Mouse (Mus musculus) thymus, adult 2 months (tissue): Measurements from ENCODE around the gene Osbpl8. TPM values are rescaled to one million over a fixed set of nuclear protein-coding genes. Genes with fewer than 3 reads are reported as not detected.

Experiments
- DNase-seq: peaks from one replicate; pipeline ENCODE4 v3.0.0; 2021
- H3K27ac ChIP-seq: fragments of 200-500 bp; 2 replicates; pipeline ENCODE4 v1.5.1; 2012; ENCODE audit warnings: low read length, control low read depth; ENCODE audit not compliant: control insufficient read depth, insufficient read depth
- H3K27me3 ChIP-seq: fragments of 200-500 bp; 2 replicates; pipeline ENCODE4 v1.6.1; 2012; ENCODE audit warnings: mild to moderate bottlenecking, low read length, moderate library complexity, mixed read lengths; ENCODE audit not compliant: control insufficient read depth, insufficient read depth
- H3K36me3 ChIP-seq: fragments of 200-500 bp; 2 replicates; pipeline ENCODE4 v1.6.1; 2012; ENCODE audit warnings: mild to moderate bottlenecking, low read length, moderate library complexity; ENCODE audit not compliant: control insufficient read depth, insufficient read depth
- H3K4me1 ChIP-seq: fragments of 200-500 bp; replicated peaks from 2 replicates; pipeline ENCODE4 v1.6.1; 2012; ENCODE audit warnings: low read length; ENCODE audit not compliant: control insufficient read depth, insufficient read depth
- H3K4me3 ChIP-seq: fragments of 200-500 bp; 2 replicates; pipeline ENCODE4 v1.5.1; 2012; ENCODE audit warnings: mild to moderate bottlenecking, low read length, control low read depth, moderate library complexity; ENCODE audit not compliant: control insufficient read depth, insufficient read depth
- CTCF ChIP-seq: fragments of 200-500 bp; IDR thresholded peaks from 2 replicates; pipeline ENCODE4 v1.5.1; 2012; ENCODE audit warnings: mild to moderate bottlenecking, control low read depth, low read length, moderate library complexity, borderline replicate concordance; ENCODE audit not compliant: control insufficient read depth, poor library complexity, insufficient read depth; ENCODE audit errors: extremely low read depth
- POLR2A ChIP-seq: fragments of 200-500 bp; IDR thresholded peaks from 2 replicates; pipeline ENCODE4 v1.6.1; 2012; ENCODE audit warnings: mild to moderate bottlenecking, low read length, control low read depth, moderate library complexity; ENCODE audit not compliant: control insufficient read depth, poor library complexity, insufficient read depth; ENCODE audit errors: extremely low read depth
- WGBS: fragments of 180-500 bp; shearing (Covaris S2); methylation state at CpG from one replicate; pipeline ENCODE4 v1.1.7; 2018; 5-methylcytosine and 5-hydroxymethylcytosine counted together
- polyA plus RNA-seq: library from polyadenylated mRNA; depleted of rRNA; stranded (reverse); fragments of >200 nt; gene quantifications from 2 replicates; pipeline ENCODE4 v1.2.3, GENCODE M21; 2012

The Osbpl8 gene
- polyA plus RNA-seq, 1 experiment = 22.0 TPM

- no peak overlapping the region for H3K27ac ChIP-seq
- H3K4me3 ChIP-seq = no peak overlapping the region
- no peaks in the 10 kb centered on the region for H3K4me1 ChIP-seq
- H3K36me3 ChIP-seq = peaks cover 15% of the 10 kb centered on the region
- TF ChIP-seq CTCF (no peak), POLR2A (no peak)
- 95% methylated on average over 9 of the region's 9 CpGs for WGBS
- no peak for DNase-seq
- H3K27me3 ChIP-seq = no peaks in the 10 kb centered on the region
Measured at GRCm38 (mm10) chr10:111207386-111207785, 42.8 kb downstream of the Osbpl8 start.

GRCm38 (mm10) chr10:111214084-111214483, 49.5 kb downstream of the Osbpl8 start:
- TF ChIP-seq POLR2A (no peak), CTCF (no peak)
- DNase-seq = no peak
- 85% methylated on average over 3 of the region's 3 CpGs for WGBS
- Histone ChIP-seq H3K4me1 (no peaks in the 10 kb centered on the region), H3K27ac (no peak overlapping the region), H3K4me3 (no peak overlapping the region), H3K36me3 (no peaks in the 10 kb centered on the region), H3K27me3 (no peaks in the 10 kb centered on the region)

GRCm38 (mm10) chr10:111214696-111215095, 50.1 kb downstream of the Osbpl8 start:
- Histone ChIP-seq H3K27ac (no peak overlapping the region), H3K4me3 (no peak overlapping the region), H3K27me3 (no peaks in the 10 kb centered on the region), H3K36me3 (no peaks in the 10 kb centered on the region), H3K4me1 (no peaks in the 10 kb centered on the region)
- no peak for DNase-seq
- 42% methylated on average over 2 of the region's 2 CpGs for WGBS
- TF ChIP-seq CTCF (no peak), POLR2A (no peak)

GRCm38 (mm10) chr10:111215572-111215971, 51.0 kb downstream of the Osbpl8 start:
- Histone ChIP-seq H3K27me3 (no peaks in the 10 kb centered on the region), H3K36me3 (no peaks in the 10 kb centered on the region), H3K4me1 (no peaks in the 10 kb centered on the region), H3K27ac (no peak overlapping the region), H3K4me3 (no peak overlapping the region)
- TF ChIP-seq POLR2A (no peak), CTCF (no peak)
- 89% methylated on average over 3 of the region's 3 CpGs for WGBS
- no peak for DNase-seq

- no peak for DNase-seq
- Histone ChIP-seq H3K36me3 (no peaks in the 10 kb centered on the region), H3K4me3 (no peak overlapping the region), H3K4me1 (no peaks in the 10 kb centered on the region), H3K27me3 (no peaks in the 10 kb centered on the region), H3K27ac (no peak overlapping the region)
- 87% methylated on average over 3 of the region's 3 CpGs for WGBS
- TF ChIP-seq POLR2A (no peak), CTCF (no peak)
Measured at GRCm38 (mm10) chr10:111216111-111216510, 51.6 kb downstream of the Osbpl8 start.

GRCm38 (mm10) chr10:111222535-111222934, 58.0 kb downstream of the Osbpl8 start:
- 0 out of 2 replicates have a peak, but pooled peaks cover 5% of the 10 kb centered on the region for H3K4me1 ChIP-seq
- no peak overlapping the region for H3K27ac ChIP-seq
- H3K36me3 ChIP-seq = no peaks in the 10 kb centered on the region
- DNase-seq = no peak
- TF ChIP-seq POLR2A (no peak), CTCF (no peak)
- no peak overlapping the region for H3K4me3 ChIP-seq
- H3K27me3 ChIP-seq = no peaks in the 10 kb centered on the region
- 93% methylated on average over 6 of the region's 6 CpGs for whole genome bisulfite sequencing
